Mouse (Mus musculus): Measurements from ENCODE around the gene Olfr1458.

- TF ChIP-seq EP300 (IDR thresholded peaks at IDR 0.05; ENCODE audit: low read depth): no peak
- no peak for TF ChIP-seq CTCF (IDR thresholded peaks at IDR 0.05; ENCODE audit: low read depth)
Observed at GRCm38 (mm10) chr19:13093908-13094307, 12.7 kb downstream of the Olfr1458 start.
